Mouse (Mus musculus): ENCODE data around the gene Ano1. TPM values are rescaled to one million over a fixed set of nuclear protein-coding genes. Genes with fewer than 3 reads are reported as not detected.

Gene Ano1
- total and polyA plus RNA-seq, 2 experiments from 2014 or later = 4.6 to 8.2 TPM

GRCm38 (mm10) chr7:144789601-144790556 is 38.1 kb upstream of the Ano1 start:
- peak; percentile 27; the same call in 1 of the 2 replicates for ATAC-seq

GRCm38 (mm10) chr7:144788631-144789030 is 36.9 kb upstream of the Ano1 start:
- ATAC-seq (no peak), DNase-seq (no peak)
- H3K9me3 ChIP-seq (ENCODE audit: low read length) = no peaks in the 10 kb centered on the region
- no peaks in the 10 kb centered on the region for H3K27me3 ChIP-seq (ENCODE audit: insufficient read depth, low read length)
- no peak overlapping the region for H3K9ac ChIP-seq
- H3K27ac ChIP-seq (ENCODE audit: low read depth, low read length) = no peak overlapping the region
- no peaks in the 10 kb centered on the region for H3K36me3 ChIP-seq (ENCODE audit: insufficient read depth)
- no peak overlapping the region for H3K4me3 ChIP-seq (ENCODE audit: low read depth, low read length)
- no peak for TF ChIP-seq CTCF (IDR thresholded peaks at IDR 0.05; ENCODE audit: low read depth)
- 44% methylated on average over 4 of the region's 4 CpGs for WGBS
- no peak overlapping the region for H3K4me2 ChIP-seq (ENCODE audit: low read depth)
- no peaks in the 10 kb centered on the region for H3K4me1 ChIP-seq (ENCODE audit: insufficient read depth)

More at GRCm38 (mm10) chr7:144789601-144790556, 38.1 kb upstream of the Ano1 start:
- Histone ChIP-seq H3K36me3 (ENCODE audit: insufficient read depth) (no peaks in the 10 kb centered on the region), H3K9ac (no peak overlapping the region), H3K4me2 (ENCODE audit: low read depth) (peak overlapping the region; percentile 38), H3K4me3 (ENCODE audit: low read depth, low read length) (peak overlapping the region; percentile 33), H3K27ac (ENCODE audit: low read depth, low read length) (no peak overlapping the region), H3K27me3 (ENCODE audit: insufficient read depth, low read length) (no peaks in the 10 kb centered on the region), H3K9me3 (ENCODE audit: low read length) (no peaks in the 10 kb centered on the region), H3K4me1 (ENCODE audit: insufficient read depth) (no peaks in the 10 kb centered on the region)
- peak; percentile 39 for DNase-seq
- whole genome bisulfite sequencing = 53% methylated on average over 36 of the region's 36 CpGs
- peak; percentile 44 for TF ChIP-seq CTCF (IDR thresholded peaks at IDR 0.05; ENCODE audit: low read depth)

GRCm38 (mm10) chr7:144787501-144787900 is 35.7 kb upstream of the Ano1 start:
- no peaks in the 10 kb centered on the region for H3K36me3 ChIP-seq (ENCODE audit: insufficient read depth)
- H3K4me1 ChIP-seq (ENCODE audit: insufficient read depth) = no peaks in the 10 kb centered on the region
- no peaks in the 10 kb centered on the region for H3K27me3 ChIP-seq (ENCODE audit: insufficient read depth, low read length)
- H3K27ac ChIP-seq (ENCODE audit: low read depth, low read length) = no peak overlapping the region
- no peak overlapping the region for H3K4me3 ChIP-seq (ENCODE audit: low read depth, low read length)
- H3K4me2 ChIP-seq (ENCODE audit: low read depth) = no peak overlapping the region
- TF ChIP-seq CTCF (IDR thresholded peaks at IDR 0.05; ENCODE audit: low read depth) = no peak
- 88% methylated on average over 5 of the region's 5 CpGs for whole genome bisulfite sequencing
- no peak overlapping the region for H3K9ac ChIP-seq
- no peaks in the 10 kb centered on the region for H3K9me3 ChIP-seq (ENCODE audit: low read length)
- DNase-seq (no peak), ATAC-seq (no peak)

GRCm38 (mm10) chr7:144786571-144786970 is 34.8 kb upstream of the Ano1 start:
- no peak for TF ChIP-seq CTCF (IDR thresholded peaks at IDR 0.05; ENCODE audit: low read depth)
- Histone ChIP-seq H3K4me3 (ENCODE audit: low read depth, low read length) (no peak overlapping the region), H3K27ac (ENCODE audit: low read depth, low read length) (no peak overlapping the region), H3K4me2 (ENCODE audit: low read depth) (no peak overlapping the region), H3K9ac (no peak overlapping the region), H3K36me3 (ENCODE audit: insufficient read depth) (no peaks in the 10 kb centered on the region), H3K9me3 (ENCODE audit: low read length) (no peaks in the 10 kb centered on the region), H3K27me3 (ENCODE audit: insufficient read depth, low read length) (no peaks in the 10 kb centered on the region), H3K4me1 (ENCODE audit: insufficient read depth) (no peaks in the 10 kb centered on the region)
- WGBS = 60% methylated on average over 3 of the region's 3 CpGs
- DNase-seq = no peak
- ATAC-seq = no peak

- H3K4me1 ChIP-seq (ENCODE audit: insufficient read depth) = no peaks in the 10 kb centered on the region
- H3K9me3 ChIP-seq (ENCODE audit: low read length) = no peaks in the 10 kb centered on the region
- DNase-seq = no peak
- no peak overlapping the region for H3K4me2 ChIP-seq (ENCODE audit: low read depth)
- 80% methylated on average over 4 of the region's 4 CpGs for WGBS
- TF ChIP-seq CTCF (IDR thresholded peaks at IDR 0.05; ENCODE audit: low read depth) = no peak
- no peak overlapping the region for H3K9ac ChIP-seq
- H3K27ac ChIP-seq (ENCODE audit: low read depth, low read length) = no peak overlapping the region
- H3K4me3 ChIP-seq (ENCODE audit: low read depth, low read length) = no peak overlapping the region
- no peaks in the 10 kb centered on the region for H3K36me3 ChIP-seq (ENCODE audit: insufficient read depth)
- no peak for ATAC-seq
- no peaks in the 10 kb centered on the region for H3K27me3 ChIP-seq (ENCODE audit: insufficient read depth, low read length)
Observed at GRCm38 (mm10) chr7:144784176-144784575, 32.4 kb upstream of the Ano1 start.

DNA sequence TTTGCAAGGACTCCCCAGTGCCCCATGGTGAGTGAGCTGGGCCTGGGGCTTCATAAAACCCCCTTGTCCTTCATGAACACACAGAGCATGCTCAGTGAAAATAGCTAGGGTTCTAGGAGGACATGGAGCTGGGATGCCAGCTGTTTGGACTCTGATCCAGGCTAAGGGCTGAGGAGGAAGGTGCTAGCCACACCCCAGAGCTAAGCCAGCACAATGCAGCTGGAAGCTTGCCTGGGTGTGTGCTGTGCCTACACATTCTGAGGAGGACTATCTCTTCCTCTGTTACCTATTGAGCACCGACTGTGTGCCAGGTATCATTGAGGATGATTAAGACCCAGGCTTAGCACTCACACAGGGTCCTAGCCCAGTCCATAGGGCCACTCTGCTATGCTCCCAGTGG is 30.6 kb upstream of the Ano1 start:
- Histone ChIP-seq H3K27me3 (ENCODE audit: insufficient read depth, low read length) (no peaks in the 10 kb centered on the region), H3K4me2 (ENCODE audit: low read depth) (no peak overlapping the region), H3K4me3 (ENCODE audit: low read depth, low read length) (no peak overlapping the region), H3K4me1 (ENCODE audit: insufficient read depth) (no peaks in the 10 kb centered on the region), H3K27ac (ENCODE audit: low read depth, low read length) (no peak overlapping the region), H3K9me3 (ENCODE audit: low read length) (no peaks in the 10 kb centered on the region), H3K9ac (no peak overlapping the region), H3K36me3 (ENCODE audit: insufficient read depth) (no peaks in the 10 kb centered on the region)
- no peak for TF ChIP-seq CTCF (IDR thresholded peaks at IDR 0.05; ENCODE audit: low read depth)
- DNase-seq = no peak
- WGBS = 100% methylated on average over 1 of the region's 1 CpGs
- no peak for ATAC-seq

GRCm38 (mm10) chr7:144781337-144781736 is 29.6 kb upstream of the Ano1 start:
- DNase-seq (no peak), ATAC-seq (no peak)
- TF ChIP-seq CTCF (IDR thresholded peaks at IDR 0.05; ENCODE audit: low read depth) = peak; percentile 58
- H3K27me3 ChIP-seq (ENCODE audit: insufficient read depth, low read length) = no peaks in the 10 kb centered on the region
- H3K9me3 ChIP-seq (ENCODE audit: low read length) = no peaks in the 10 kb centered on the region
- no peaks in the 10 kb centered on the region for H3K36me3 ChIP-seq (ENCODE audit: insufficient read depth)
- no peak overlapping the region for H3K4me3 ChIP-seq (ENCODE audit: low read depth, low read length)
- H3K4me1 ChIP-seq (ENCODE audit: insufficient read depth) = no peaks in the 10 kb centered on the region
- 43% methylated on average over 5 of the region's 5 CpGs for WGBS
- H3K4me2 ChIP-seq (ENCODE audit: low read depth) = no peak overlapping the region
- no peak overlapping the region for H3K27ac ChIP-seq (ENCODE audit: low read depth, low read length)
- H3K9ac ChIP-seq = no peak overlapping the region

Data from forebrain, postnatal 0 days (tissue).